Mouse (Mus musculus) liver, adult 2 months (tissue): ENCODE measurements around the gene Sap30l.

Experiments used
- CTCF ChIP-seq: fragments of 200-500 bp; IDR thresholded peaks from 2 replicates; pipeline ENCODE4 v1.5.1; 2011; ENCODE audit warnings: low read depth, low read length, control low read depth
- POLR2A ChIP-seq: fragments of 200-500 bp; IDR thresholded peaks from 2 replicates; pipeline ENCODE4 v1.6.1; 2011; ENCODE audit warnings: low read length, control low read depth; ENCODE audit not compliant: insufficient read depth; ENCODE audit errors: extremely low read depth

- no peak for TF ChIP-seq CTCF
- TF ChIP-seq POLR2A: no peak
Measured at GRCm38 (mm10) chr11:57835331-57835730, 33.9 kb downstream of the Sap30l start.
